Mouse (Mus musculus) liver, postnatal 0 days (tissue): Measurements from ENCODE around the gene Nop56.
A peak's percentile ranks its signal among the peaks of the same experiment; 100 is the strongest.

Experiments used
- CTCF ChIP-seq: sonication (generic); IDR thresholded peaks from 2 replicates; pipeline ENCODE4 v1.5.1; 2016; ENCODE audit warnings: antibody characterized with exemption, low read depth
- EP300 ChIP-seq: IDR thresholded peaks from 2 replicates; pipeline ENCODE4 v1.6.1; 2016; ENCODE audit warnings: antibody characterized with exemption, low read depth, mild to moderate bottlenecking

GRCm38 (mm10) chr2:130246912-130247311, 27.3 kb upstream of the Nop56 start:
- TF ChIP-seq EP300 (no peak), CTCF (peak; percentile 67)
